Mouse (Mus musculus): ENCODE measurements around the gene Xbp1.

Xbp1 gene

DNA sequence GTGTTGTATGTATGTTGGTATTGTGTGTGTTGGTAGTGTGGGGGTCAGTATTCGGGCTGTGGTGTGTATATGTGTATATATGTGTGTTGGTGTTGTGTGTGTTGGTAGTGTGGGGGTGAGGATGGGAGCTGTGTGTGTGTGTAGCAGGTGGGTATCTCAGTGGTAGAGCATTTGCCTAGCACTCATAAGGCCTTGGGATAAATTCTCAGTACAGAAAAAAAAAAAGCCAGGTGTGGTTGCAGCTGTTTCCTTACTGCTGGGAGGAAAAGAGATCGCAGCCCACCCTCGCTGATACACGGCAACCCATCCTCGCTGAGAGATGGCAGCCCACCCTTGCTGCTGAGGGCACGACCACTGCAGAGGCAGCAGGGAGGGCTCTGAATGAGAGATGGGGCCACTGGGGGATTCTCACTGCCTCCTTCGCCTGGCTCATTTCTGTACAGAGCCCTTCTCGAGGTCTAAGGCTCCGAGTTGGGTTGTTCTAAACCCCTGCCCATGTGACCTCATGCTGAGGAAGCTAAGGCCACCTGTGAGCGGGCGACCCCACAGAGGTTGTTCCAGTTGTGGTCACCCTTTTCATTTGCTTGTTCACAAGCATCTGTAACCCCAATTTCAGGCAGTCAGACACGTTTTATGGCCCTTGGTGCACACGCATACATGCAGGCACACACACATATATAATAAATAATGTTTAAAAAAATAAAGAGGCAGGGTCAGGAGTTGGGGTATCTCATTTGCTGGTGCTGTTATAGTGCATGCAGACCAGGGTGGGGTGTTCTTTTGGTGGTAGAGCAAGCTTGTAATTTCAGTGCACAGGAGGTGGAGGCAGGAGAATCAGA, 19.3 kb upstream of the Xbp1 start:
- in situ Hi-C loops (cut with MboI; ENCODE audit: unreplicated experiment in 2 of 2) = no loop called here

DNA sequence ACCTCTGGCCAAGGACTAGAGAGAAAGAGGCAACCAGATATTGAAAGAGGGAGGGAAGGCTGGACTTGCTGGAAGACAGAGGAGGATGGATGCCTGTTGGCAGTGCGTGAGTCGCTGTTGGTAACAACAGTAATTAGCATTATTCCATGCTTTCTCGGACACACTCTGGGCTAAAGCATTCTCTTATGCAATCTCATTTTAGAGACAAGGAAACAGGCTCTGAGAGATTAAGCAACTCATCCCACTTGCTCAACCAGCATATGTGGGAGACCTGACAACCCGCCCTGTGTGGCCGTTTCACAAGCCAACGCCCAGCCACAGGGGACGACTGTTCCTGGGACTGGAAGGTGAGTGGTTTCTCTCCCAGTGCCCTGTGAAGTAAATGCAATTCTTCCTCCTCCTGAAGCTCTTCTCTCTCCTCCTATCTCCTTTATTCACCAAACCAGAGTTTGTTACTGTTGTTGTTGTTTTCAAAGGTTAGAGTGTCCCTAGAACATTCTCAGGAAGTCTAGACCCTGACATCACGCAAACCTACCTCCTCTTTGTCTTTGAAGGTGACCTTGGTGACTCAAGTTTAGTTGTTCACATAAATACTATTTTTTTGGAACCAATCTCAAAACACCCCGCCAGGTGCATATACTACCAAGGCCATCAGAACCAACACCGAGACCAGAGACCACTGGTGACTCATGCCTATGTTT, 18.0 kb upstream of the Xbp1 start:
- in situ Hi-C loops (cut with MboI; ENCODE audit: unreplicated experiment in 2 of 2) = no loop called here

DNA sequence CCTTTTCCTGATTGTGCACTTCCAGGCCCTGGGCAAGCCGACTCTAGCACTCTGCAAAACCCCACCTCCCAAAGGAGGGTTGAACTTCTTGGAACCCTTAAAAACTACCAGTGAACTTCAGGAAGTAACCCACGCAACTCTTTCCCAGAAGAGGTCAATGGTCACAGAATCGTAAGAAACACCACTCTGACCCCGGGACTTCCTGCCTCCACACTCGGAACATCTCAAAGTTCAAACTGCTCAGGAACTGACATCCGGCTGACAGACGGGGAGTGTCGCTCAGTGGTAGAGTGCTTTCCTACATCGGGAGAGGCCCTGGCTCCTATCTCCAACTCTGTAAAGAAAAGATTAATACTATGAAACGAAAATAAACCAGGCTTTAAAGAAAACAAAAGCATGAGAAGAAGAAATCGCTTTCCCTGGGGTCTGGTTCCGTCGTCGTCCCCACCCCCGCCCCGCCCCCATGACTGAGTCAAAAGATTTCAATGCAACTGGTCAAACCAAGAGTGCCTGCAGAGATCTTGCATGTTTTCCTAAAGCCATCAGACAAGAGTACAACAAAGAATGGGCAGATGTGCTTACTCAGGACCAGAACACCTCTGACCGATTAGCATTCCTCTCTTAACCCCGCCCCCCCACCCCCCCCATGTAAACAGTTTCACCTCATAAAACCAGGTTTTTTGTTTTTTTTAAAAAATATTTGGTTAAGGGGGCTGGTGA, 14.4 kb upstream of the Xbp1 start:
- in situ Hi-C loops (cut with MboI; ENCODE audit: unreplicated experiment in 2 of 2) = no loop called here

DNA sequence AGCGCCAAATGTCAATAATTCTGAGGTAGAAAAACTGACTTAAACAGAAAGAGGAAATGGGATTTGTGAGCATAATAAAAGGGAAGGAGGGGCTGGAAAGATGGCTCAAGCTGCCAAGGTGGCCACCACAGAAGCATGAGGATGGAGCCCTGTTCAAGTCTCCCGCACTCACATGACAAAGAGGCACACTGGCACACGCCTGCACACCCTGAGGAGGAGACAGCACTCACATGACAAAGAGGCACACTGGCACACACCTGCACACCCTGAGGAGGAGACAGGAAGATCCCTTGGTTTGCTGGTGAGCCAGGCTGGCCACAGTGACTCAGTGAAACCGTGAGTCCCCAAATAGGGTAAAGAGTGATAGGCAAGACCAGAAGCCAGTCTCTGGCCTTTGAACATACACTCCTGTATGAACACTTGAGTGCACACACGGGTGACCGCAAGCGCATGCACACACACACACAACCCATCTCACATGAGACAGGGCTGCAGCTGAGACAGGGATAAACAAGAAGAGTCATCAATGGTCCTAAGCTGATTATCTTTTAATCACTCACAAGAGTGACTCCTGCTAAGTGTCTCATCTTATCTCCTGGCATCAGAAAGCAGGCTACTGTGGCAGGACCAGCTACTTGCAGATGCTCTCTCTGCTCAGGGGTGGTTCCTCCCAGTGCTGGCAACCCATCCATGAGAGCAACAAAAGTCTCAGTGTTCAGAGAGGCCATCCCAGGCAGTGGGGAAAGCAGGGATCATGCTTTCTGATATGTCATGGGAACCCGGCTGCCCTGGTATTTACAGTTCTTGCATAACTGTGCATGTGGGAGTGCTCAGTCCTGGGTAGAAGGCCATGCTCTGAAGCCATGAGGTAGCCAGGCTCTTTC, 11.0 kb upstream of the Xbp1 start:
- in situ Hi-C loops (cut with MboI; ENCODE audit: unreplicated experiment in 2 of 2) = loop anchor here in 1 of 2 experiments (10.0 kb wide), 1 partner anchor 675 kb away; no protein-coding TSS in a partner anchor

DNA sequence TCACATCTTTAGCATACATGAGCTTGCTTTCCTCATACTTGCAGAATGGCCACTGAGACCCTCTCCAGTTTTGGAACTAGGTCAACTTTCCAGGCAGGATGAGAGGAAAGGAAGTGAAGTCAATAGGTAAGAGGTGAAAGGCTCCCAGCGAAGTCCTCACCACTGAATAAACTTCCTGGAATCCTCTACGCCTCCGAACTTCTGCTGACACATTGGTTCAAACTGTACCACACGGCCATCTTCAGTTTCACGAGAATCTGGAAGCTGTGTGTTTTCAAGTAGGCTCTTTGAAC, 10.4 kb upstream of the Xbp1 start:
- in situ Hi-C loops (cut with MboI; ENCODE audit: unreplicated experiment in 2 of 2) = loop anchor here in 1 of 2 experiments (10.0 kb wide), 1 partner anchor 675 kb away; no protein-coding TSS in a partner anchor

DNA sequence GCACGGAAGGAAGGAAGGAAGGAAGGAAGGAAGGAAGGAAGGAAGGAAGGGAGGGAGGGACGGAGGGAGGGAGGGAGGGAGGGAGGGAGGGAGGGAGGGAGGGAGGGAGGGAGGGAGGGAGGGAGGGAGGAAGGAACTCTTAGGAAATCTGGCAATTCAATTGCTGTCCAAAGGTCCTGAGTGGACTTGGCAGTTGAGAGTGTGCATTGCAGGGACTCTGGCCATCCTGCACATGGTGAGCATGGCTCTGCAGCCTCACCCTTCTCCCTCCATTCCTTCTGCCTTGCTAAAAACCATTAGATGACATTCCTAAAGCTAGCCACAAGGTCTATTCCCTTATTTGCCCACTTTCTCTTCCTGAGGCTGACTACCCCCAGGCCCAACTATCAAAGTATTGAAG, 9.8 kb upstream of the Xbp1 start:
- in situ Hi-C loops (cut with MboI; ENCODE audit: unreplicated experiment in 2 of 2) = loop anchor here in 1 of 2 experiments (10.0 kb wide), 1 partner anchor 674 kb away; no protein-coding TSS in a partner anchor

DNA sequence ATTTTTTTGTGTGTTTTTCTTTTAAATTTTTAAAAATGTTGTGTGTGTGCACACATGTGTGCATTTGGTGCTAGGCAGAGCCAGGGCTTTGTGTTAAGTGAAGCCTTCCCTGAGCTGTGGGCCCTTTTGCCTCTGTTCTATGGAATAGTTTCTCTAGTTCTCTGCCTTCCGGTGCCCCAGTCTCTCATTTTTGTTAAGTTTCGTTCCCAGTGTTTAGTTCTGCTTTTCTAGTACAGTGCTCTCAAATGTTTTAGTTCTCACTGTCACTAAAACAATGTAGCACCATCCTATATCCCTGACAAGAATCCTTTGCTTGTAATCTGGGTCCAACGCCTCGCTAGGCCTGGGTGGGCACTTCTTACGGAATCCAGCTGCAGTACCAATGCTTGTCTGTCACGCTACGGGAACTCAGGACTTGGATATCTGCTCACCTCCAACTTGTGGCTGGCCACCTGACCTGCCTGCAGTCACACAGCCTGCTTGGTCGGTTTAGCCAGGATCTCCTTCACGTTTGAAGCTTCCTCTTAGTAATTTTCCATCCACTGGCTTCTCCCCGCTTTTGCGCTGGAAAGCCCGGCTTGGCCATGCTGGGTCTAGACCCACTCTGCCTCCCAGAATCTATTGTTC, 8.2 kb upstream of the Xbp1 start:
- in situ Hi-C loops (cut with MboI; ENCODE audit: unreplicated experiment in 2 of 2) = loop anchor here in 1 of 2 experiments (10.0 kb wide), 1 partner anchor 673 kb away; no protein-coding TSS in a partner anchor

DNA sequence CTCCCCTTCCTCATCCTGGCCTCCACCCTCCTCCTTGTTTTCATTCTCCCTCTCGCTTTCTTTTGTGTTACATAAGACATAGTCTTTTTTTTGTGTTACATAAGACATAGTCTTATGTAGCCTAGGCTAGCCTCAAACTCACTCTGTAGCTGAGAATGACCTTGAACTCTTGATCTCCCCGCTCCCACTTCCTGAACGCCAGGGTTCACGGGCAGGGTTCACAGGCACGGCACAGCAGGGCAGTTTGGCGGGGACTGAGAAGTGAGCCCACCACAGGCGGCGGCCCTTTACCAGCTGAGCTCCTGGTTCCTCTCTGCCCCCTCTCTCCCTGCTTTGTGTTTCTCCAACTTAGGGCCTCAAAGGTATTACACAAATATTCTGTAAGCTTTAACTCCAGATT, 7.5 kb upstream of the Xbp1 start:
- in situ Hi-C loops (cut with MboI; ENCODE audit: unreplicated experiment in 2 of 2) = loop anchor here in 1 of 2 experiments (10.0 kb wide), 1 partner anchor 672 kb away; no protein-coding TSS in a partner anchor

DNA sequence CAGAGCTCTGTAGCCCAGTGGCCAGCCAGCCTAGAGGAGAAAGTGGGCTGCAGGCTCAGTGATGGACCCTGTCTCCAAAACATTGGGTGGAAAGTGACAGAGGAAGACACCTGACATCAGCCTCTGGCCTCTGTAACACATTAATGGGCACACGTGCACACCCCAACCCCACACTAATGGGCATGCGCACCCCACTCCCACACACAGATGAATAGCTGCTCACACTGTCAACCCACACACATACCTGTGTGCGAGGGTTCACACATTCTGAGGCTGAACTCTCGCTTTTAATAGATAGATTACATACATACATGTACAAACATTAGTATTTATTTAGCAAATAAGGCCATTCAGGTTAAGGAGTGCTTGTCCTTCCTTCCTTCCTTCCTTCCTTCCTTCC, 6.4 kb upstream of the Xbp1 start:
- in situ Hi-C loops (cut with MboI; ENCODE audit: unreplicated experiment in 2 of 2) = loop anchor here in 1 of 2 experiments (10.0 kb wide), 1 partner anchor 671 kb away; no protein-coding TSS in a partner anchor

DNA sequence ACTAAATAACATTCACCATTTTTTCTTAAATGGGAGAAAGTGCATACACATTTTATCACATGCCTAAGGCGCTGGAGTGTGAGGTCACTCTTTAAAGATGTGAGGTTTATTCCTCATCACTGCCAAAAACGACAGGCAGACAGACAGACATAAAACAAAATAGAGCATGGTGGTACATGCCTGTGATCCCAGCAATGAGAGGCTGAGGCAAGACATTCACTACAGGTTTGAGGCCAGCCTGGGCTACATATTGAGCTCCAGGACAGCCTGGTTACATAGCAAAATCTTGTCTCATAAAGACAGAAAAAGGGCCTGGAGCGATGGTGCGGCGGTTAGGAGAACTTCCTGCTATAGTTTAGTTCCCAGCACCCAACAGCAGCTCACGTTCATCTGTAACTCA, 5.3 kb upstream of the Xbp1 start:
- in situ Hi-C loops (cut with MboI; ENCODE audit: unreplicated experiment in 2 of 2) = loop anchor here in 1 of 2 experiments (10.0 kb wide), 1 partner anchor 670 kb away; no protein-coding TSS in a partner anchor

DNA sequence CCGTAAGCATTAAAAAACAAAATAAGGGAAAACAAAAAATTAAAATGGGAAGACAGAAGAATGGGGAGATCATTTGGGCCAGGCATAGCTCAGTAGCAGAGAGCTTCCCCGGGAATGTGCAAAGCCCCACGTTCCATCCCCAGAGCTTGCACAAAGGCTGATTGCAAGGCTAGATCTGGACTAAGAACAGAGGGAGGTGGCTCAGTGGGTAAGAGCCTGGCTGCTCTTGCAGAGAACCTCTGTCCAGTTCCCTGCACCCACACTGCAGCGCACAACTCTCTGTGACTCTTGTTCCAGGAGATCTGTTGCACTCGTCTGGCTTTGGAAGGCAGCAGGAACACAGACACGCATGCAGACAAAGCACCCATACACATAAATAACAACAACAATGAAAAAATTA, 4.8 kb upstream of the Xbp1 start:
- in situ Hi-C loops (cut with MboI; ENCODE audit: unreplicated experiment in 2 of 2) = loop anchor here in 1 of 2 experiments (10.0 kb wide), 1 partner anchor 669 kb away; no protein-coding TSS in a partner anchor

DNA sequence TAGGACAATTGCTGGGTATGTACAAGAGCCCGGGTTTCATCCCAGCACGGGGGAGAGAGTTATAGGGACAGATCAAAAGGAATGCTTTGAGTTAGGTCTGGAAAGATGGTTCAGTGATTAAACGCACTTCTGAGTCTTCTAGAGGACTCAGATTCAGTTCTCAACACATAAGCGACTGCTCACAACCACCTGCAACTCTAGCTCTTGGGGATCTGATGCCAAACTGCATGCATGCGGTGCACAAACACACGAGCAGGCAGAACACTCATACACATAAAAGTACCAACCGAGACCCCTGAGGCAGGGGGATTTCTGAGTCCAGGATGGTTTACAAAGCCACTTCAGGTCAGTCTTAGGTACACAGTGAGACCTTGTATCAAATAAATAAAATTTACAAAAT, 4.3 kb upstream of the Xbp1 start:
- in situ Hi-C loops (cut with MboI; ENCODE audit: unreplicated experiment in 2 of 2) = loop anchor here in 1 of 2 experiments (10.0 kb wide), 1 partner anchor 669 kb away; no protein-coding TSS in a partner anchor

DNA sequence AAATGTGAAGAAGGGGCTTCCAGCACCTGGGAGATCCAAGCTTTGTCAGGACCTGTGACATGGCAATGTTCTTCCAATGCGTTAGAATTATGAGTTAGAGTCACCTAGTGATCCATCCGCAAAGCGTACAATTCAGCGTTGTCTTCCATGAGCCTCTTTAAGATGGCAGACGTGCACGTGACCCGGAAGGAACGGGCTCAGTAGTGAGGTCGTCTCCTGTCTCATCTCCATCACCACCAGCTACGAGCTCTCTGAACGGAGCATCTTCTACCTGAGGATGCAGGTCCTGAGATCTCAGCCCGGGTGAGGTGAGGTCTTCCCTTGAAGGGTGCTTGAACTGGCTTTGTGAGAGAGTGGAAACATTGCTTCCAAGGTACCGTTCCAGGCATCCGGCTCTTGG, 3.8 kb upstream of the Xbp1 start:
- in situ Hi-C loops (cut with MboI; ENCODE audit: unreplicated experiment in 2 of 2) = loop anchor here in 1 of 2 experiments (10.0 kb wide), 1 partner anchor 668 kb away; no protein-coding TSS in a partner anchor

DNA sequence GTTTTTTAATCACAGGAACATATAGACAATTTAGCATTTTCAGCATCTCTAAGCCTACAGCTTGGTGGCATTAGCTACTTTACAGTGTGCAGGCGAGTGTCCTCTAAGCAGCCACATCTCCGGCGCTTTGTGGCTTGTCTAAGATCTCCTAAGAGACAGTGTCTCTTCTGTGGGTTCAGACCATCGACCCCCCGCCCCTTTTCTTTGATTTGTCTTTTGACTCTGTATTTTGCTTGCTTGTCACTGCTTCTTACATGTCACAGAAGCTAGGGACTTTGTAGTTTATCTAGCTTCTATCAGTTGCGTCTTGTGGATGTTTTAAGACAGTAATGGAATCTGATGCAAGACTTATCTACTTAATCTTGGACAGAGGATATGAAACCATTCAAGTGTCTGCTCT, 3.1 kb upstream of the Xbp1 start:
- in situ Hi-C loops (cut with MboI; ENCODE audit: unreplicated experiment in 2 of 2) = loop anchor here in 1 of 2 experiments (10.0 kb wide), 1 partner anchor 667 kb away; no protein-coding TSS in a partner anchor

DNA sequence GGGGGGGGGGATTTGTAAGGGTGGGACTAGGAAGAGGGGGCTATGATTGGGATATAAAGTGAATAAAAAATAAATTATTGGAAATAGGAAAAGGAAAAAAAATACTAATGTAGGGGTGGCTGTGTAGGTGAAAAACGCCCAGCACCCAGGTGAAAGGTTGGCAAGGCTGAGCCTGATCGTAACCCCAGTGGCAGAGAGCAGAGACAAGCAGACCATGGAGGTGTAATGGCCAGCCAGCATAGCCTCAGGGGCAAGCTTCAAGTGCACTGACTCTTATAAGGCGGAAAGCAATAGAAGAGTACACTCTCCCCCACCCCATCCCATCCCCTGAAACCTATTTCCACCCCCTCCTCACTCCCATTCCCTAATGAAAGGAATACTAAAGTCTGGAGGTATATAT, 778 bp upstream of the Xbp1 start:
- in situ Hi-C loops (cut with MboI; ENCODE audit: unreplicated experiment in 2 of 2) = loop anchor here (5.0 to 10.0 kb wide), 2 partner anchors 32 to 665 kb away; no protein-coding TSS in a partner anchor

DNA sequence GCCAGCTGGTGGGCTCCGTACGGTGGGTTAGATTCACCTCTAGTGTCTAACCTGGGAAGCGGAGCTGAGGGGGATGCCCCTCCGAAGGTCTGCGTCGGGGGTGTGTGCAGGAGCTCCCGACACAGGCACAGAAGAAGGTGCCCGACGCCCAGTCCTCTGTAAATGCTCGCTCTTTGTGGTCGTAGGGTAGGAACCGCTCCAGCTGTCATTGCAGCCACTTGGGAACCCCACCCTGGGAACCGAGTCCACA, 732 bp downstream of the Xbp1 start:
- in situ Hi-C loops (cut with MboI; ENCODE audit: unreplicated experiment in 2 of 2) = loop anchor here (5.0 kb wide), 1 partner anchor 34 kb away; no protein-coding TSS in a partner anchor

DNA sequence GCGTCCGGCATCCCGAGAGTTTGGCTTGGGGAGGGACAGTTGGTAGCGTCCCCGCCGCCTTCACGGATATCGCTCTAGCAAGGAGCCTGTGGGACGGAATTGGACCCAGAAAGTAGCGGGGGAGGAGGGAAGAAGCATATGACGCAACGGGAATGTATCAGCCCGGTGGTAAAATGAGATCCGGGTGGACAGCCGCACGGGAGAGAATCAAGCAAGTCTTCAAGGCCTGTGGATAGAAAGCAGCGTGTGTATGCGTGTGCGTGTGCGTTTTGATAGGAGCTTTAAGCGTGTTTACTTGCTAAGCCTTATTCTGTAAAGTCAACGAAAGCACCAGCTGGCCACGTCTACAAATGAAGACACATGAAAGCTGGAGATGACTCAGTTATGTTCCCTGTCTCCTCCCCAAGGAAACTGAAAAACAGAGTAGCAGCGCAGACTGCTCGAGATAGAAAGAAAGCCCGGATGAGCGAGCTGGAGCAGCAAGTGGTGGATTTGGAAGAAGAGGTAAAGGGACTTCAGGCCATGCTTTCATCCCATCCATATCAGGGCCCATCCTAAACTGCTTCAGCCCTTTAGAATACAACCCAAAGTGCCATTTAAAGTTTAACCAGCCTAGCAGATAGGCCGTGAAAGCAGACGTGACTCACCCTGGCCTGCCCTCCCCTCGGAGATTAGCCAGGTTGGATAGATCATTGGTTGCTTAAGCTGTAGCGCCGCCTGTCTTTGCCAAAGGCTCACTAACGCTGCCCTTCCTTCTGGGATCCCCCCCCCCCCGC, 1.2 kb downstream of the Xbp1 start:
- in situ Hi-C loops (cut with MboI; ENCODE audit: unreplicated experiment in 2 of 2) = loop anchor here (5.0 kb wide), 1 partner anchor 34 kb away; no protein-coding TSS in a partner anchor

DNA sequence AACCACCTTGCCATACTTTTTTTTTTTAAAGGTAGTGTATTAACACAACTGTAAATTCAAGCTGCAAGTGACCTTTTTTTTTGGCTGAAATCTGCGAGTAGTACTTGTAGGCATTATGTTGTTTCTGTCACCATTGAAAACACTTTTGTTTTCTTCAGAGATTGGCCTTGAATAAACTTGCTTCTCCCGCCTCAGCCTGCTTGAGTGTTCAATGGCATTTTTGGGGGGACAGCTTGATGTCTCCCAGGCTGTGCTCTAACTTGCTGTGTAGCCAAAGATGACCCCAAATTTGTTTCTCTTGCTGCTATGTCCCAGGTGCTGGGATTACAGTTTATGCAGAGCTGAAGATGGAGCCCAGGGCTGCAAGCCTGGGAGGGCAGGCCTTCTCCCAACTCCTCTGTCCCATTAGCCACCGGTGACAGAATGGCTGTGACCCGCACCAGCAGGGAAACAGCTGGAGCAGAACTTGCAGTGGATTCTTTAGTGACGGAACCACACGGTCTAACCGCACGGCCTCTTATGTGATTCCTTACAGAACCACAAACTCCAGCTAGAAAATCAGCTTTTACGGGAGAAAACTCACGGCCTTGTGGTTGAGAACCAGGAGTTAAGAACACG, 2.4 kb downstream of the Xbp1 start:
- in situ Hi-C loops (cut with MboI; ENCODE audit: unreplicated experiment in 2 of 2) = loop anchor here (5.0 kb wide), 1 partner anchor 36 kb away; no protein-coding TSS in a partner anchor
